Mouse (Mus musculus) olfactory bulb, adult 2 months (tissue): Measurements from ENCODE around the gene Tshz2. TPM values are rescaled to one million over a fixed set of nuclear protein-coding genes. Genes with fewer than 3 reads are reported as not detected.

ENCODE experiments used
- H3K27ac ChIP-seq: fragments of 200-500 bp; 2 replicates; pipeline ENCODE4 v1.5.1; 2012; ENCODE audit warnings: low read depth, low read length; ENCODE audit not compliant: insufficient read depth
- H3K4me1 ChIP-seq: fragments of 200-500 bp; 2 replicates; pipeline ENCODE4 v1.6.1; 2012; ENCODE audit warnings: low read length; ENCODE audit not compliant: control insufficient read depth, insufficient read depth
- H3K4me3 ChIP-seq: fragments of 200-500 bp; 2 replicates; pipeline ENCODE4 v1.5.1; 2012; ENCODE audit warnings: mild to moderate bottlenecking, low read depth, low read length, moderate library complexity; ENCODE audit not compliant: insufficient read depth
- CTCF ChIP-seq: fragments of 200-500 bp; IDR thresholded peaks from 2 replicates; pipeline ENCODE4 v1.5.1; 2012; ENCODE audit warnings: low read depth, mild to moderate bottlenecking, low read length, moderate library complexity; ENCODE audit not compliant: insufficient read depth
- POLR2A ChIP-seq: fragments of 200-500 bp; IDR thresholded peaks from 2 replicates; pipeline ENCODE4 v1.6.1; 2012; ENCODE audit warnings: mild to moderate bottlenecking, low read depth, low read length, moderate library complexity; ENCODE audit not compliant: insufficient read depth
- WGBS: fragments of 180-500 bp; shearing (Covaris S2); methylation state at CpG from one replicate; pipeline ENCODE4 v1.1.7; 2018; 5-methylcytosine and 5-hydroxymethylcytosine counted together
- polyA plus RNA-seq: library from polyadenylated mRNA; stranded (reverse); fragments of >200 nt; gene quantifications from 2 replicates; pipeline ENCODE4 v1.2.4, GENCODE M21; 2012; ENCODE audit warnings: low replicate concordance; ENCODE audit not compliant: missing spikeins, insufficient read depth, insufficient read length

Tshz2 gene
- polyA plus RNA-seq, 1 experiment, result not detected

- no peak overlapping the region for H3K4me3 ChIP-seq
- no peaks in the 10 kb centered on the region for H3K4me1 ChIP-seq
- WGBS, result 90% methylated on average over 6 of the region's 6 CpGs
- no peak overlapping the region for H3K27ac ChIP-seq
- TF ChIP-seq POLR2A (no peak), CTCF (no peak)
These were observed 110.5 kb downstream of the Tshz2 start for GRCm38 (mm10) chr2:169743294-169743693.

GRCm38 (mm10) chr2:169743910-169744309, 111.1 kb downstream of the Tshz2 start:
- WGBS, result 82% methylated on average over 4 of the region's 4 CpGs

GRCm38 (mm10) chr2:169747114-169747642, 114.4 kb downstream of the Tshz2 start:
- no peak for TF ChIP-seq POLR2A
- 90% methylated on average over 7 of the region's 7 CpGs for WGBS
- H3K4me1 ChIP-seq, result no peaks in the 10 kb centered on the region
- no peak overlapping the region for H3K4me3 ChIP-seq
- no peak overlapping the region for H3K27ac ChIP-seq

More at GRCm38 (mm10) chr2:169743910-169744309, 111.1 kb downstream of the Tshz2 start:
- TF ChIP-seq CTCF, result no peak
- no peak for TF ChIP-seq POLR2A
- Histone ChIP-seq H3K4me3 (no peak overlapping the region), H3K4me1 (no peaks in the 10 kb centered on the region), H3K27ac (no peak overlapping the region)

GRCm38 (mm10) chr2:169749331-169749945, 116.6 kb downstream of the Tshz2 start:
- no peak overlapping the region for H3K4me3 ChIP-seq
- 83% methylated on average over 16 of the region's 16 CpGs for WGBS
- H3K4me1 ChIP-seq, result no peaks in the 10 kb centered on the region
- no peak overlapping the region for H3K27ac ChIP-seq
- TF ChIP-seq POLR2A (no peak), CTCF (no peak)

- WGBS, result 61% methylated on average over 15 of the region's 15 CpGs
- no peak overlapping the region for H3K4me3 ChIP-seq
- no peak for TF ChIP-seq CTCF
- TF ChIP-seq POLR2A, result no peak
- H3K4me1 ChIP-seq, result no peaks in the 10 kb centered on the region
- no peak overlapping the region for H3K27ac ChIP-seq
These were observed 118.0 kb downstream of the Tshz2 start for GRCm38 (mm10) chr2:169750574-169751491.

- H3K27ac ChIP-seq, result no peak overlapping the region
- no peak for TF ChIP-seq POLR2A
- TF ChIP-seq CTCF, result no peak
- H3K4me3 ChIP-seq, result no peak overlapping the region
- no peaks in the 10 kb centered on the region for H3K4me1 ChIP-seq
- WGBS, result 95% methylated on average over 9 of the region's 9 CpGs
These were observed 119.3 kb downstream of the Tshz2 start for GRCm38 (mm10) chr2:169752126-169752525.

GRCm38 (mm10) chr2:169753432-169753831, 120.6 kb downstream of the Tshz2 start:
- no peak for TF ChIP-seq POLR2A
- TF ChIP-seq CTCF, result no peak
- Histone ChIP-seq H3K4me3 (no peak overlapping the region), H3K4me1 (no peaks in the 10 kb centered on the region), H3K27ac (no peak overlapping the region)
- 96% methylated on average over 9 of the region's 9 CpGs for WGBS

- WGBS, result 37% methylated on average over 7 of the region's 7 CpGs
- no peaks in the 10 kb centered on the region for H3K4me1 ChIP-seq
- no peak for TF ChIP-seq POLR2A
- no peak for TF ChIP-seq CTCF
- no peak overlapping the region for H3K4me3 ChIP-seq
- H3K27ac ChIP-seq, result no peak overlapping the region
These were observed 122.3 kb downstream of the Tshz2 start for GRCm38 (mm10) chr2:169755091-169755490.

- Histone ChIP-seq H3K27ac (no peak overlapping the region), H3K4me3 (no peak overlapping the region), H3K4me1 (no peaks in the 10 kb centered on the region)
- 89% methylated on average over 6 of the region's 6 CpGs for WGBS
- no peak for TF ChIP-seq CTCF
- no peak for TF ChIP-seq POLR2A
These were observed 125.3 kb downstream of the Tshz2 start for GRCm38 (mm10) chr2:169758120-169758519.
